Mouse (Mus musculus): ENCODE data around the gene Gm8374.
A peak's percentile ranks its signal among the peaks of the same experiment; 100 is the strongest.
"Not testable (repeated sequence)": the region's sequence is repeated elsewhere in the genome, so short reads cannot be mapped to it uniquely, and the experiment has no call there.

The Gm8374 gene

DNA sequence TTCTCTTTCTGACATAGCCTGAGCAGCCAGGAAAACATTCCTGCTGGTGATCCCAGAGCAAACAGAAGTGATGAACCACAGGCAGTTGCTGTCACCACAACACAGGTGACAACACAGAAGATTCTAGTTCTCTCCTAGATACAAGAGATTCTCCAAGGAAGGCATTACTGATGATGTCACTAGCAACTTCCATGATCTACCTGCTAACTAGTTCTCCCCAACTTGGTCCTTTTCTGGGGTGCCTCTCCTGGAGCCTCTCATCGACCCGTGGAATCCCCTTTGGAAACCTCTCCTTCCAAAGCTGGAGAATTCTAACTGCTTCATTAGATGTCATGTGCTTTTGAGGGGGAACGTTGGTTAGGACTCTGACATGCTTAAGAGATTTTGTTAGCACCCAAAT, at the start of gene Gm8374:
Gm8374 (minus strand) TSS at position 101 of the 400 bp plus-strand sequence.
- DNase-seq: not testable (repeated sequence)

DNA sequence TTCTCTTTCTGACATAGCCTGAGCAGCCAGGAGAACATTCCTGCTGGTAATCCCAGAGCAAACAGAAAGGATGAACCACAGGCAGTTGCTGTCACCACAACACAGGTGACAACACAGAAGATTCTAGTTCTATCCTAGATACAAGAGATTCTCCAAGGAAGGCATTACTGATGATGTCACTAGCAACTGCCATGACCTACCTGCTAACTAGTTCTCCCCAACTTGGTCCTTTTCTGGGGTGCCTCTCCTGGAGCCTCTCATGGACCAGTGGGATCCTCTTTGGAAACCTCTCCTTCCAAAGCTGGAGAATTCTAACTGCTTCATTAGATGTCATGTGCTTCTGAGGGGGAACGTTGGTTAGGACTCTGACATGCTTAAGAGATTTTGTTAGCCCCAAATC, 32.6 kb downstream of the Gm8374 start, which contains the start of gene Gm5797:
Gm5797 (minus strand) TSS at position 101 of the 400 bp plus-strand sequence.
- not testable (repeated sequence) for DNase-seq

DNA sequence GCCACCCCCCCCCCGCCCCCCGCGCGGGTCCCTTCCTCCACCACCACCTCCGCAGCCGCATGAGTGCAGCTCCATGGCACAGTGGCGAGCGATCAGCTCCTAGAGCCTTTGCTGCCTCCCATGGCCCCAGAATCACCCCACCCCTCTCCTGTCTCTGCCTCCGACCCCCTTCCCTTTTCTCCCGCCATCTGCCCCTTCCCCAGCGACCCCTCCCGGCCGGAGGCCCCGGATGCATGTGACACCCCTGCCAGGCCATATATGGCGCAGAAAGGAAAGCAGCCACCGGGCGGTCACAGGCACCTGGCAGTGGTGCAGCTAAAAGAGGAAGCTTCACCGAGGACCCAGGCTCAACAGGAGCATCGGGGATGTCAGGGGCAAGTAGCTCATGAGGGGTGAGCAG, 49.8 kb downstream of the Gm8374 start:
- DNase-seq: peak; percentile 9

DNA sequence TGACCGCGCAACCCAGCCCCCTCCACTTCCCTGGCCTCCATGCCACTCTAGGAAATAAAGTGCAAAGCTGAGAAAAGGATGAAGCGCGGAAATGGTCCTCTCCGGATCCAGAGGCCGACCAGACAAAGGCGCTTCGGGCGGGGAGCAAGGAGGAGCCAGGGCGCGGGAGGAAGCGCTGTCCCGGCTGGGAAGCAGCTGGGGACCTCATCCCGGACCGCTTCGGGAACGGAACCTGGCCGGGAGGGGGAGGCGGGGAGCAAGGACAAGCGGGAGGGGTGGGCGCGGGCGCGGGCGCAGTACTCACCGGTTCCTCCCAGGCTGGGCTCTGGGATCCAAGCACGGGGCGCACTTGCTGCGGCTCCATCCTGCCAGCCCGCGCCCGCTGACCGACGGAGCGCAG, 50.3 kb downstream of the Gm8374 start, which contains the start of gene Gm3739:
Gm3739 (minus strand) TSS at position 389 of the 400 bp plus-strand sequence.
- peak; percentile 3 for DNase-seq
